Mouse (Mus musculus) forebrain, embryonic 12.5 days (tissue): ENCODE measurements around the gene Marveld1. TPM values are rescaled to one million over a fixed set of nuclear protein-coding genes. Genes with fewer than 3 reads are reported as not detected.

ENCODE experiments used
- ATAC-seq: fragments of 200-750 bp; cut with Nextera tagmentation; 2 replicates; pipeline ENCODE4 v1.8.0; 2017; ENCODE audit warnings: moderate TSS enrichment; ENCODE audit not compliant: low FRiP score
- H3K27ac ChIP-seq: fragments of 300-500 bp; sonication (generic); 2 replicates; pipeline ENCODE4 v1.5.1; 2016; ENCODE audit warnings: mild to moderate bottlenecking
- H3K27me3 ChIP-seq: fragments of 300-500 bp; sonication (generic); 2 replicates; pipeline ENCODE4 v1.6.1; 2016; ENCODE audit warnings: mild to moderate bottlenecking
- H3K36me3 ChIP-seq: fragments of 300-500 bp; sonication (generic); replicated peaks from 2 replicates; pipeline ENCODE4 v1.6.1; 2016; ENCODE audit warnings: mild to moderate bottlenecking
- H3K4me1 ChIP-seq: fragments of 300-500 bp; sonication (generic); 2 replicates; pipeline ENCODE4 v1.6.1; 2016
- H3K4me2 ChIP-seq: fragments of 300-500 bp; sonication (generic); 2 replicates; pipeline ENCODE4 v1.6.1; 2016; ENCODE audit warnings: mild to moderate bottlenecking, moderate library complexity
- H3K4me3 ChIP-seq: fragments of 300-500 bp; sonication (generic); replicated peaks from 2 replicates; pipeline ENCODE4 v1.5.1; 2016; ENCODE audit warnings: mild to moderate bottlenecking
- H3K9ac ChIP-seq: fragments of 300-500 bp; sonication (generic); 2 replicates; pipeline ENCODE4 v1.6.1; 2016; ENCODE audit warnings: mild to moderate bottlenecking
- H3K9me3 ChIP-seq: fragments of 300-500 bp; sonication (generic); 2 replicates; pipeline ENCODE4 v1.6.1; 2016
- WGBS: fragments of 180-500 bp; shearing (Covaris S2); methylation state at CpG from one replicate; pipeline ENCODE4 v1.1.7; 2016; 5-methylcytosine and 5-hydroxymethylcytosine counted together
- polyA plus RNA-seq: library from polyadenylated mRNA; unstranded; fragments of >200 nt; fragmentation: Nextera tagmentation; extraction: Ambion mirVana; gene quantifications from 2 replicates; pipeline ENCODE4 v1.2.1, GENCODE M21; 2016

The Marveld1 gene
- polyA plus RNA-seq, 1 experiment from 2014 or later = 4.2 TPM

DNA sequence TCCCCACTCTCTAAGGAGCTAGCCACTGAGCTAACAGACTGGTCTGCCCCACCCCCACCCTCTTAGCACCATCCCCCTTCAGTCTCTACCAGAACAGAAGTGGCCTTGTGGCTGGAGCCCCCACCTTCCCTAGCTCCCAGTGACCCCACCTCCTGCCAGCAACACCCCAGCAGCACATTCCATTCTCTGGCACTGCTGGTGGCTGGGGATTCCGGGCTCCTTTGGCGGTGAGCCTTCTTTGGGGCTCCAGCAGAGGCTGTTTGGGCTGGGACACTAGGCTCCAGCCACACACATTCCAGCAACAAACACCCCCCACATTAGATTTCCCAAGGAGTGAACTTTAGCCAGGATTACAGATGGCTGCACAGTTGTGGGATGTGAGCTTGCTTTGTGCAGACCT lies 46.1 kb downstream of the Marveld1 start:
- Histone ChIP-seq H3K27me3 (peaks cover 4% of the 10 kb centered on the region), H3K4me1 (no peaks in the 10 kb centered on the region), H3K27ac (no peak overlapping the region), H3K36me3 (peaks cover 32% of the 10 kb centered on the region), H3K4me2 (no peak overlapping the region), H3K4me3 (no peak overlapping the region), H3K9ac (no peak overlapping the region), H3K9me3 (no peaks in the 10 kb centered on the region)
- WGBS = 30% methylated on average over 2 of the region's 2 CpGs
- no peak for ATAC-seq

- Histone ChIP-seq H3K9me3 (no peaks in the 10 kb centered on the region), H3K4me3 (no peak overlapping the region), H3K27me3 (peaks cover 35% of the 10 kb centered on the region), H3K27ac (no peak overlapping the region), H3K36me3 (peaks cover 13% of the 10 kb centered on the region), H3K9ac (no peak overlapping the region), H3K4me2 (no peak overlapping the region), H3K4me1 (peaks cover 1% of the 10 kb centered on the region)
- 87% methylated on average over 4 of the region's 4 CpGs for WGBS
- no peak for ATAC-seq
Measured at GRCm38 (mm10) chr19:42196378-42196777, 49.2 kb downstream of the Marveld1 start.

DNA sequence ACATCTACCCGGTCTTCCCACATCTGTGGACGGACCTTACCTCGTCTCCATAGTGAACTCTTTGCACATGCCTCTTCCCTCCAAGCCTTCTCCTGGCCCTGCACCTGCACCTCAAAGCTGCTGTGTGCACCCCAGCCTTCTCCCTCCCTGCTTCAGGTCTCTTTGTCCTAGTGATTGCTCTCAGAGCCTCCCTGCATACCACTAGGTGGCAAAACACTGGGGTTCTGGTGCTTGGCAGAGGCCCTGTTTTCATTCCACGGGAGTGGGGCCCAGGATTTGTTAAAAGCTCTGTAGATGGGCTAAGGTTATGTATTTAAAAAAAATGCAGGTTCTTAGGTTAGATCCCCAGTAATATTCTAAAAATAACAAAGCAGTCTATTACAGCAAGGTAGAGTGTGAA lies 49.9 kb downstream of the Marveld1 start:
- 72% methylated on average over 4 of the region's 4 CpGs for WGBS
- Histone ChIP-seq H3K27ac (no peak overlapping the region), H3K4me2 (no peak overlapping the region), H3K27me3 (peaks cover 42% of the 10 kb centered on the region), H3K36me3 (peaks cover 6% of the 10 kb centered on the region), H3K4me3 (no peak overlapping the region), H3K4me1 (peaks cover 7% of the 10 kb centered on the region), H3K9ac (no peak overlapping the region), H3K9me3 (no peaks in the 10 kb centered on the region)
- no peak for ATAC-seq

- Histone ChIP-seq H3K4me1 (peaks cover 8% of the 10 kb centered on the region), H3K27me3 (peaks cover 51% of the 10 kb centered on the region), H3K27ac (no peak overlapping the region), H3K4me2 (no peak overlapping the region), H3K36me3 (no peaks in the 10 kb centered on the region), H3K9me3 (no peaks in the 10 kb centered on the region), H3K9ac (no peak overlapping the region), H3K4me3 (no peak overlapping the region)
- WGBS = 51% methylated on average over 11 of the region's 11 CpGs
- ATAC-seq = no peak
Measured at GRCm38 (mm10) chr19:42198026-42198425, 50.8 kb downstream of the Marveld1 start.

Other genes starting within 250 kb of the Marveld1 start
- gene Pgam1, start 235.5 kb upstream of the Marveld1 start, polyA plus RNA-seq = 621 and 639 TPM in 2 replicates
- gene Exosc1, start 214.0 kb upstream of the Marveld1 start, polyA plus RNA-seq = 77.7 and 83.2 TPM in 2 replicates
- 79.5 and 82.5 TPM in 2 replicates for gene Zdhhc16, start 213.9 kb upstream of the Marveld1 start, polyA plus RNA-seq
- gene Mms19, start 166.2 kb upstream of the Marveld1 start, polyA plus RNA-seq = 32.2 and 36.7 TPM in 2 replicates
- 7.1 and 7.8 TPM in 2 replicates for gene Ubtd1, start 165.6 kb upstream of the Marveld1 start, polyA plus RNA-seq
- 0.28 and 0.49 TPM in 2 replicates for gene Ankrd2, start 111.4 kb upstream of the Marveld1 start, polyA plus RNA-seq
- gene Hoga1, start 101.8 kb upstream of the Marveld1 start, polyA plus RNA-seq = 1.1 and 1.5 TPM in 2 replicates
- gene 4933411K16Rik, start 95.2 kb upstream of the Marveld1 start, polyA plus RNA-seq = 0.14 TPM in 2 replicates
- 73.4 and 75.1 TPM in 2 replicates for gene Morn4, start 61.0 kb upstream of the Marveld1 start, polyA plus RNA-seq
- gene Pi4k2a, start 56.9 kb upstream of the Marveld1 start, polyA plus RNA-seq = 31.0 and 32.0 TPM in 2 replicates
- gene Avpi1, start 18.3 kb upstream of the Marveld1 start, polyA plus RNA-seq = 10.4 and 10.5 TPM in 2 replicates
- 42.9 and 47.3 TPM in 2 replicates for gene Zfyve27, start 16.6 kb downstream of the Marveld1 start, polyA plus RNA-seq
- 0.13 and 0.17 TPM in 2 replicates for gene Sfrp5, start 54.9 kb downstream of the Marveld1 start, polyA plus RNA-seq
- 6.6 and 7.1 TPM in 2 replicates for gene Golga7b, start 100.2 kb downstream of the Marveld1 start, polyA plus RNA-seq